Mouse (Mus musculus): Measurements from ENCODE around the gene Tor3a. TPM values are rescaled to one million over a fixed set of nuclear protein-coding genes. Genes with fewer than 3 reads are reported as not detected.

Tor3a gene
- total and polyA plus RNA-seq, 3 experiments = 6.7 to 9.4 TPM; not detected in 1

DNA sequence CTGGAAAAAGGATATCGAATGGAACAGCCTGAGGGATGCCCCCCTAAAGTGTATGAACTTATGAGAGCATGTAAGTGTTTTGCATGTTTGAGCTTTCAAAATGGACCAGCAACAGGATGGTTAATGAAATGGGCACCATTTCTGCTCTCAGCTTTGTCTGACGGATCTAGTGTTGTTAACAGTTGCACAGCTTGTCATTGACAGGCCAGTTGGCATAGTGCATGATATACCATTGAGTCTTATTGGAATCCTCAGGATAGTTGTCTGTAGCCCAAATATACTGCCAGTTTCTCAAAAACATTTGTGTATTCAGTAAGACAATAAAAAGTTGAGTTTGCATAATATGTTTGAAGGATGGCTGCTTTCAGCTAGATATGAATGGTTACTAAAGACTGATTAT, 39.0 kb downstream of the Tor3a start:
- Histone ChIP-seq H3K4me1 (ENCODE audit: control insufficient read depth in 1 of 2, insufficient read depth in 2 of 2, low read length in 2 of 2) (no peaks in the 10 kb centered on the region), H3K79me2 (ENCODE audit: control insufficient read depth, insufficient read depth, low read length, poor library complexity) (no peaks in the 10 kb centered on the region), H3K9me3 (replicated peaks; ENCODE audit: insufficient read depth, low read length) (no peaks in the 10 kb centered on the region), H3K27ac (ENCODE audit: control insufficient read depth, low read depth, low read length) (no peak overlapping the region), H3K36me3 (ENCODE audit: control insufficient read depth in 1 of 2, insufficient read depth in 2 of 2, low read length in 2 of 2) (peaks cover 0 to 20% of the 10 kb centered on the region in 2 experiments; a peak in 2 of 4 replicates), H3K4me3 (ENCODE audit: control insufficient read depth in 1 of 2, insufficient read depth in 1 of 2, low read depth in 2 of 2, low read length in 2 of 2) (no peak overlapping the region), H3K27me3 (ENCODE audit: control insufficient read depth in 1 of 2, insufficient read depth in 2 of 2, low read length in 2 of 2) (no peaks in the 10 kb centered on the region), H3K9ac (ENCODE audit: control insufficient read depth, low read depth, low read length, poor library complexity, severe bottlenecking) (no peak overlapping the region)
- TF ChIP-seq TCF12 (IDR thresholded peaks at IDR 0.05; ENCODE audit: low read depth, low read length) (no peak), USF1 (IDR thresholded peaks at IDR 0.05; ENCODE audit: low read depth, low read length) (no peak), ZKSCAN1 (IDR thresholded peaks at IDR 0.05; ENCODE audit: low read depth, low read length) (no peak), JUND (IDR thresholded peaks at IDR 0.05; ENCODE audit: low read depth, low read length) (no peak), CHD1 (IDR thresholded peaks at IDR 0.05; ENCODE audit: low read depth, low read length) (no peak)
- DNase-seq (ENCODE audit: low read depth, low spot score) = no peak

DNA sequence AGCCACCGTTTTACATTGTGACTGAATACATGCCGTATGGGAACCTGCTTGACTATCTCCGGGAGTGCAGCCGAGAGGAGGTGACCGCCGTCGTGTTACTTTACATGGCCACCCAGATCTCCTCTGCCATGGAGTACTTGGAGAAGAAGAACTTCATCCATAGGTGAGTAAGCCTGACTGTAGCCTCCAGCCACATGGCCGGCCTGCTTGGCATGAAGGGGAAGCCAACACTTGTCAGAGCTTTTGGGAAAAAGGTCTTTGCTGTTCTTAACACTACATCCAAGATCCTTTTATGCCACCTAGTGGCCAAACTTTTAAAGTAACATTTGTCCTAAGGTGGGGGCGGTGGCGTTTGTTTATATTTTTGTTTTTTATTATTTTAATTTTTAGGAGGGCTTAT, 41.1 kb downstream of the Tor3a start:
- DNase-seq (ENCODE audit: low read depth, low spot score) = peak; percentile 56
- TF ChIP-seq CHD1 (IDR thresholded peaks at IDR 0.05; ENCODE audit: low read depth, low read length) (no peak), RAD21 (IDR thresholded peaks at IDR 0.05; ENCODE audit: low read depth, low read length) (peak; percentile 65), SMC3 (IDR thresholded peaks at IDR 0.05; ENCODE audit: low read depth, low read length) (peak; percentile 58), ZC3H11A (IDR thresholded peaks at IDR 0.05; ENCODE audit: low read depth, low read length) (peak; percentile 47), MYB (IDR thresholded peaks at IDR 0.05; ENCODE audit: low read depth, low read length) (no peak), JUND (IDR thresholded peaks at IDR 0.05; ENCODE audit: low read depth, low read length) (no peak), CTCF (IDR thresholded peaks at IDR 0.05 in 2 of 3, conservative IDR thresholded peaks at IDR 0.05 in 1 of 3; ENCODE audit: control insufficient read depth in 1 of 3, insufficient read depth in 1 of 3, low read depth in 2 of 3, low read length in 3 of 3, poor library complexity in 1 of 3, severe bottlenecking in 1 of 3) (peak in 2 of 3 experiments; percentile 26 to 59; a peak in 3 of 6 replicates)
- H3K9me3 ChIP-seq (replicated peaks; ENCODE audit: insufficient read depth, low read length) = no peaks in the 10 kb centered on the region

DNA sequence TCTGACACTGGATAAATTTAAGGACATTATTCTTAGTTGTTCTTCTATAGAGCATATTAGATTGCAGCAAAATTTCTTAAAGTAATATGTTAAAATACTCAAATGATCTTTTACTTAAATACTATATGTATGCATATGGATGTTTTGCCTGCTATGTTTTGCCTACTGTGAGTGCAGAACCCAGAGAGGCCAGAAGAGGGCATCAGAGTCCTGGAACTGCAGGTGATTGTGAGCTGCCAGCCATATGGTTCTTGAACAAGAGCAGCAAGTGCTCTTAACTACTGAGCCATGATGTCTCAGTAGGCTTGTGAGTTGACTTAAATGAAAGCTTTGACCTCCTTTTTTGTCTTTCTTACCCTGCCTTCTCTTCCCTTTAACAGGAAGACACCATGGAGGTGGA, 43.2 kb downstream of the Tor3a start:
- no peak overlapping the region for H3K27ac ChIP-seq (ENCODE audit: control insufficient read depth, low read depth, low read length)
- DNase-seq (ENCODE audit: low read depth, low spot score) = peak; percentile 59
- no peaks in the 10 kb centered on the region for H3K27me3 ChIP-seq (ENCODE audit: control insufficient read depth in 1 of 2, insufficient read depth in 2 of 2, low read length in 2 of 2)
- H3K36me3 ChIP-seq (ENCODE audit: control insufficient read depth in 1 of 2, insufficient read depth in 2 of 2, low read length in 2 of 2) = peaks cover 0 to 14% of the 10 kb centered on the region in 2 experiments; a peak in 2 of 4 replicates
- no peaks in the 10 kb centered on the region for H3K79me2 ChIP-seq (ENCODE audit: control insufficient read depth, insufficient read depth, low read length, poor library complexity)
- no peaks in the 10 kb centered on the region for H3K4me1 ChIP-seq (ENCODE audit: control insufficient read depth in 1 of 2, insufficient read depth in 2 of 2, low read length in 2 of 2)
- TF ChIP-seq MAX (IDR thresholded peaks at IDR 0.05; ENCODE audit: low read length) (no peak), CTCF (IDR thresholded peaks at IDR 0.05 in 2 of 3, conservative IDR thresholded peaks at IDR 0.05 in 1 of 3; ENCODE audit: control insufficient read depth in 1 of 3, insufficient read depth in 1 of 3, low read depth in 2 of 3, low read length in 3 of 3, poor library complexity in 1 of 3, severe bottlenecking in 1 of 3) (peak; percentile 53 to 57 (median 56)), POLR2A (IDR thresholded peaks at IDR 0.05; ENCODE audit: control insufficient read depth in 1 of 2, insufficient read depth in 1 of 2, low read depth in 1 of 2, low read length in 2 of 2, poor library complexity in 1 of 2) (no peak), ELF1 (IDR thresholded peaks at IDR 0.05; ENCODE audit: low read depth, low read length) (no peak), JUND (IDR thresholded peaks at IDR 0.05; ENCODE audit: low read depth, low read length) (no peak), MEF2A (IDR thresholded peaks at IDR 0.05; ENCODE audit: extremely low read depth, insufficient replicate concordance, low read depth, low read length, poor library complexity, severe bottlenecking) (no peak), USF2 (IDR thresholded peaks at IDR 0.05; ENCODE audit: borderline replicate concordance in 1 of 2, insufficient read depth in 1 of 2, low read depth in 1 of 2, low read length in 2 of 2) (no peak), ZC3H11A (IDR thresholded peaks at IDR 0.05; ENCODE audit: low read depth, low read length) (no peak), GABPA (IDR thresholded peaks at IDR 0.05; ENCODE audit: low read depth, low read length) (no peak), TBP (IDR thresholded peaks at IDR 0.05; ENCODE audit: low read depth, low read length) (no peak), MXI1 (IDR thresholded peaks at IDR 0.05; ENCODE audit: low read depth, low read length) (no peak), ZNF384 (IDR thresholded peaks at IDR 0.05; ENCODE audit: low read depth, low read length) (no peak), RAD21 (IDR thresholded peaks at IDR 0.05; ENCODE audit: low read depth, low read length) (peak; percentile 29), MAFK (IDR thresholded peaks at IDR 0.05; ENCODE audit: borderline replicate concordance, low read depth, low read length) (no peak), CHD2 (IDR thresholded peaks at IDR 0.05; ENCODE audit: low read length) (no peak), POLR2AphosphoS5 (IDR thresholded peaks at IDR 0.05; ENCODE audit: borderline replicate concordance, low read depth, low read length) (no peak), SMC3 (IDR thresholded peaks at IDR 0.05; ENCODE audit: low read depth, low read length) (peak; percentile 29; the same call in 1 of the 2 replicates), ZMIZ1 (IDR thresholded peaks at IDR 0.05; ENCODE audit: low read depth, low read length) (no peak), UBTF (IDR thresholded peaks at IDR 0.05; ENCODE audit: borderline replicate concordance, insufficient read depth, low read depth, low read length) (no peak)
- no peak overlapping the region for H3K9ac ChIP-seq (ENCODE audit: control insufficient read depth, low read depth, low read length, poor library complexity, severe bottlenecking)
- H3K4me3 ChIP-seq (ENCODE audit: control insufficient read depth in 1 of 2, insufficient read depth in 1 of 2, low read depth in 2 of 2, low read length in 2 of 2) = no peak overlapping the region
- H3K9me3 ChIP-seq (replicated peaks; ENCODE audit: insufficient read depth, low read length) = no peaks in the 10 kb centered on the region

More for the DNA sequence above, 41.1 kb downstream of the Tor3a start:
- Histone ChIP-seq H3K79me2 (ENCODE audit: control insufficient read depth, insufficient read depth, low read length, poor library complexity) (no peaks in the 10 kb centered on the region), H3K36me3 (ENCODE audit: control insufficient read depth in 1 of 2, insufficient read depth in 2 of 2, low read length in 2 of 2) (peaks cover 0 to 19% of the 10 kb centered on the region in 2 experiments; a peak in 2 of 4 replicates), H3K4me3 (ENCODE audit: control insufficient read depth in 1 of 2, insufficient read depth in 1 of 2, low read depth in 2 of 2, low read length in 2 of 2) (no peak overlapping the region), H3K27ac (ENCODE audit: control insufficient read depth, low read depth, low read length) (no peak overlapping the region), H3K4me1 (ENCODE audit: control insufficient read depth in 1 of 2, insufficient read depth in 2 of 2, low read length in 2 of 2) (no peaks in the 10 kb centered on the region), H3K27me3 (ENCODE audit: control insufficient read depth in 1 of 2, insufficient read depth in 2 of 2, low read length in 2 of 2) (no peaks in the 10 kb centered on the region), H3K9ac (ENCODE audit: control insufficient read depth, low read depth, low read length, poor library complexity, severe bottlenecking) (no peak overlapping the region)
